Mouse (Mus musculus) mouse trophoblast stem cell (cell line): Measurements from ENCODE around the gene Pam.
"Not testable (repeated sequence)": the region's sequence is repeated elsewhere in the genome, so short reads cannot be mapped to it uniquely, and the experiment has no call there.

Source experiments
- in situ Hi-C, 2 experiments: fragments of 300-500 bp; cut with MseI, MboI; formaldehyde crosslinking; loops; 2 replicates in 1 of 2; 3 replicates in 1 of 2; pipeline ENCODE4 v1.15.1; 2025

The Pam gene

GRCm38 (mm10) chr1:97969765-97970164 lies 125.7 kb downstream of the Pam start:
- in situ Hi-C loops, result no loop called here

GRCm38 (mm10) chr1:97963711-97964110 lies 131.7 kb downstream of the Pam start:
- in situ Hi-C loops, result no loop called here

- in situ Hi-C loops, result no loop called here
Measured at GRCm38 (mm10) chr1:97962134-97962533, 133.3 kb downstream of the Pam start.

- in situ Hi-C loops, result no loop called here
Measured at GRCm38 (mm10) chr1:97960681-97961080, 134.8 kb downstream of the Pam start.

GRCm38 (mm10) chr1:97960124-97960523 lies 135.3 kb downstream of the Pam start:
- in situ Hi-C loops, result no loop called here

- in situ Hi-C loops, result no loop called here
Measured at GRCm38 (mm10) chr1:97958759-97959158, 136.7 kb downstream of the Pam start.

GRCm38 (mm10) chr1:97949258-97949657 lies 146.2 kb downstream of the Pam start:
- in situ Hi-C loops, result not testable (repeated sequence)

GRCm38 (mm10) chr1:97947100-97947499 lies 148.3 kb downstream of the Pam start:
- in situ Hi-C loops, result no loop called here

- in situ Hi-C loops, result no loop called here
Measured at GRCm38 (mm10) chr1:97943908-97944608, 151.4 kb downstream of the Pam start.

GRCm38 (mm10) chr1:97943402-97943801 lies 152.0 kb downstream of the Pam start:
- in situ Hi-C loops, result no loop called here

- in situ Hi-C loops, result no loop called here
Measured at GRCm38 (mm10) chr1:97942966-97943365, 152.5 kb downstream of the Pam start.

GRCm38 (mm10) chr1:97938586-97938985 lies 156.9 kb downstream of the Pam start:
- in situ Hi-C loops, result no loop called here

- in situ Hi-C loops, result no loop called here
Measured at GRCm38 (mm10) chr1:97938053-97938452, 157.4 kb downstream of the Pam start.

GRCm38 (mm10) chr1:97934940-97935339 lies 160.5 kb downstream of the Pam start:
- in situ Hi-C loops, result no loop called here

GRCm38 (mm10) chr1:97931220-97931619 lies 164.2 kb downstream of the Pam start:
- in situ Hi-C loops, result no loop called here

GRCm38 (mm10) chr1:97929415-97930028 lies 165.9 kb downstream of the Pam start:
- in situ Hi-C loops, result no loop called here

GRCm38 (mm10) chr1:97926789-97927188 lies 168.7 kb downstream of the Pam start:
- in situ Hi-C loops, result no loop called here

GRCm38 (mm10) chr1:97926017-97926540 lies 169.4 kb downstream of the Pam start:
- in situ Hi-C loops, result no loop called here

- in situ Hi-C loops, result no loop called here
Measured at GRCm38 (mm10) chr1:97922395-97922794, 173.1 kb downstream of the Pam start.

GRCm38 (mm10) chr1:97921886-97922285 lies 173.6 kb downstream of the Pam start:
- in situ Hi-C loops, result no loop called here

GRCm38 (mm10) chr1:97918495-97918894 lies 177.0 kb downstream of the Pam start:
- in situ Hi-C loops, result no loop called here

GRCm38 (mm10) chr1:97916971-97917234 lies 178.5 kb downstream of the Pam start:
- in situ Hi-C loops, result no loop called here

- in situ Hi-C loops, result no loop called here
Measured at GRCm38 (mm10) chr1:97916218-97916970, 179.1 kb downstream of the Pam start.
